Mouse (Mus musculus) MEL (cell line): ENCODE measurements around the gene Scarb1. TPM values are rescaled to one million over a fixed set of nuclear protein-coding genes. Genes with fewer than 3 reads are reported as not detected.

Experiments used
- CHD1 ChIP-seq: IDR thresholded peaks from 2 replicates; pipeline ENCODE4 v1.6.1; 2012; ENCODE audit warnings: low read depth, mild to moderate bottlenecking, inconsistent platforms, low read length, improper control_type of control experiment
- CHD2 ChIP-seq: IDR thresholded peaks from 2 replicates; pipeline ENCODE4 v1.6.1; 2011; ENCODE audit warnings: low read length, improper control_type of control experiment
- ELF1 ChIP-seq: IDR thresholded peaks from 2 replicates; pipeline ENCODE4 v1.6.1; 2014; ENCODE audit warnings: low read depth, mild to moderate bottlenecking, inconsistent platforms, low read length, improper control_type of control experiment, moderate library complexity
- EP300 ChIP-seq, 2 experiments: IDR thresholded peaks; 2 replicates each; pipeline ENCODE4 v1.6.1; 2011; ENCODE audit warnings: improper control_type of control experiment in 2 of 2, low read length in 2 of 2, low read depth in 1 of 2, mild to moderate bottlenecking in 1 of 2
- ETS1 ChIP-seq: IDR thresholded peaks from 2 replicates; pipeline ENCODE4 v1.6.1; 2012; ENCODE audit warnings: low read depth, mild to moderate bottlenecking, inconsistent platforms, low read length, improper control_type of control experiment, moderate library complexity
- GABPA ChIP-seq: IDR thresholded peaks from 2 replicates; pipeline ENCODE4 v1.6.1; 2012; ENCODE audit warnings: low read depth, mild to moderate bottlenecking, inconsistent platforms, low read length, improper control_type of control experiment, moderate library complexity
- HCFC1 ChIP-seq: IDR thresholded peaks from 2 replicates; pipeline ENCODE4 v1.6.1; 2012; ENCODE audit warnings: low read depth, mild to moderate bottlenecking, inconsistent platforms, low read length, improper control_type of control experiment, moderate library complexity
- JUND ChIP-seq: IDR thresholded peaks from 2 replicates; pipeline ENCODE4 v1.6.1; 2011; ENCODE audit warnings: low read depth, mild to moderate bottlenecking, improper control_type of control experiment, low read length
- KAT2A ChIP-seq: conservative IDR thresholded peaks from 2 replicates; pipeline ENCODE4 v1.6.1; 2012; ENCODE audit warnings: low read depth, low read length, improper control_type of control experiment, inconsistent platforms
- MAFK ChIP-seq: IDR thresholded peaks from 2 replicates; pipeline ENCODE4 v1.6.1; 2011; ENCODE audit warnings: low read depth, mild to moderate bottlenecking, low read length, improper control_type of control experiment, borderline replicate concordance
- MXI1 ChIP-seq: IDR thresholded peaks from 2 replicates; pipeline ENCODE4 v1.6.1; 2011; ENCODE audit warnings: mild to moderate bottlenecking, low read depth, low read length, improper control_type of control experiment
- NELFE ChIP-seq: IDR thresholded peaks from 2 replicates; pipeline ENCODE4 v1.6.1; 2011; ENCODE audit warnings: low read depth, low read length, improper control_type of control experiment
- NRF1 ChIP-seq: IDR thresholded peaks from 2 replicates; pipeline ENCODE4 v1.6.1; 2014; ENCODE audit warnings: low read depth, mild to moderate bottlenecking, inconsistent platforms, low read length, improper control_type of control experiment, moderate library complexity; ENCODE audit not compliant: poor library complexity, insufficient read depth, severe bottlenecking
- POLR2A ChIP-seq, 2 experiments: IDR thresholded peaks; 2 replicates each; pipeline ENCODE4 v1.6.1; 2011 to 2012; ENCODE audit warnings: low read length in 2 of 2, mild to moderate bottlenecking in 2 of 2, control low read depth in 1 of 2, improper control_type of control experiment in 1 of 2, low read depth in 1 of 2, moderate library complexity in 1 of 2; ENCODE audit not compliant: control insufficient read depth in 1 of 2, insufficient read depth in 1 of 2, poor library complexity in 1 of 2
- RCOR1 ChIP-seq: IDR thresholded peaks from 2 replicates; pipeline ENCODE4 v1.6.1; 2012; ENCODE audit warnings: low read depth, mild to moderate bottlenecking, inconsistent platforms, low read length, improper control_type of control experiment
- TAL1 ChIP-seq: IDR thresholded peaks from 2 replicates; pipeline ENCODE4 v1.6.1; 2012; ENCODE audit warnings: mild to moderate bottlenecking, inconsistent platforms, low read length, moderate library complexity, mixed read lengths
- UBTF ChIP-seq: IDR thresholded peaks from 2 replicates; pipeline ENCODE4 v1.6.1; 2012; ENCODE audit warnings: low read depth, mild to moderate bottlenecking, inconsistent platforms, low read length, improper control_type of control experiment, moderate library complexity, borderline replicate concordance; ENCODE audit not compliant: insufficient read depth
- USF1 ChIP-seq: IDR thresholded peaks from 2 replicates; pipeline ENCODE4 v1.6.1; 2014; ENCODE audit warnings: low read depth, mild to moderate bottlenecking, inconsistent platforms, low read length, improper control_type of control experiment, moderate library complexity
- USF2 ChIP-seq, 2 experiments: IDR thresholded peaks; 2 replicates each; pipeline ENCODE4 v1.6.1; 2011 to 2012; ENCODE audit warnings: improper control_type of control experiment in 2 of 2, low read length in 2 of 2, borderline replicate concordance in 1 of 2, inconsistent platforms in 1 of 2, low read depth in 1 of 2, mild to moderate bottlenecking in 1 of 2; ENCODE audit not compliant: insufficient read depth in 1 of 2
- ZC3H11A ChIP-seq: IDR thresholded peaks from 2 replicates; pipeline ENCODE4 v1.6.1; 2012; ENCODE audit warnings: low read depth, mild to moderate bottlenecking, inconsistent platforms, low read length, improper control_type of control experiment
- ZKSCAN1 ChIP-seq: IDR thresholded peaks from 2 replicates; pipeline ENCODE4 v1.6.1; 2012; ENCODE audit warnings: low read depth, mild to moderate bottlenecking, inconsistent platforms, low read length, improper control_type of control experiment, moderate library complexity
- polyA plus RNA-seq, 2 experiments: library from polyadenylated mRNA; stranded (reverse) in 1 of 2; unstranded in 1 of 2; fragments of >175 nt in 1 of 2; fragments of >200 nt in 1 of 2; gene quantifications; 2 replicates each; pipeline versions ENCODE4 v1.2.1 to v1.2.4; 2012; ENCODE audit warnings: low replicate concordance in 2 of 2, low read depth in 1 of 2; ENCODE audit not compliant: insufficient read length in 2 of 2, insufficient read depth in 1 of 2, missing spikeins in 1 of 2
- total RNA-seq: library from RNA; depleted of rRNA; stranded (reverse); fragments of 300-350 nt; gene quantifications from 2 replicates; pipeline ENCODE4 v1.2.3, GENCODE M21; 2012

Scarb1 gene
- total and polyA plus RNA-seq, 3 experiments = 53.1 to 98.3 TPM; not detected in 1

DNA sequence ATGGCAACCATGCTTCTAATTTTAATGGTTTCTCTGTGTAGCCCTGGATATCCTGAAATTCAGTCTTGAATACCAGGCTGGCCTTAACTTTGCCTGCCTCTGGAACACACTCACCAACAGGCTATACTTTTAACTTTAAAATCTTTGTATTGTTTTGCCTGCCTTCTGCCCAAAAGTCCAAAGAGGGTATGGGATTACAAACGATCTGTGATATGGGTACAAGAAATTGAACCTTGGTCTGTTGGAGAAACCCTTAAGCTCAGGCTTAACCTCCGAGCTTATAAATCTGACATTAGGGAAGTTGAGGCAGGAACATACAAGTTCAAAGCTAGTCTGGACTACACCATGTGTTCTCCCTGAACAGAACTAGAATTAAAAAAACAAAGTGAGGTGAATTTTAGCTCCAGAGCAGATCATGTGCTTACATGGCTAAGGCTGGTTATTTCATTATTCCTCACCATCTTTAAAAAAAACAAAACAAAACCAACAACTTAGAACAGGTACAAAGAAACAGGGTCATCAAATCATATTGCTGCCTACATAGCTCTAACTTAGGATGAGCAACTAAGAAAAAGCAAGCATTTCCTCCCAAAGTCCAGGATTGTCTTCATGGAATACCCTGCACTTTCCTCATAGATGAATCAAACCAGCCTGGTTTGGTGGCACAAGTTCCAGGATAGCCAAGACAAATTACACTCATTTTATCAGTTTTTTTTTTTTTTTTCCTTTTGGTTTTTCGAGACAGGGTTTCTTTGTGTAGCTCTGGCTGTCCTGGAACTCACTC lies 42.9 kb upstream of the Scarb1 start (continued):
- TF ChIP-seq USF1 (no peak), POLR2A (IDR thresholded peaks at IDR 0.05; ENCODE audit: control insufficient read depth in 1 of 2, insufficient read depth in 1 of 2, low read depth in 1 of 2, low read length in 2 of 2, poor library complexity in 1 of 2) (no peak), ELF1 (no peak), UBTF (no peak), RCOR1 (no peak), ETS1 (no peak), KAT2A (no peak), GABPA (no peak), JUND (no peak), ZKSCAN1 (no peak), USF2 (IDR thresholded peaks at IDR 0.05; ENCODE audit: borderline replicate concordance in 1 of 2, insufficient read depth in 1 of 2, low read depth in 1 of 2, low read length in 2 of 2) (no peak), CHD1 (0 out of 2 replicates have a peak, but pooled peaks have one; percentile 63), MXI1 (no peak), NELFE (no peak; the same call in 1 of the 2 replicates), HCFC1 (no peak), EP300 (IDR thresholded peaks at IDR 0.05; ENCODE audit: low read depth in 1 of 2, low read length in 2 of 2) (peak in 1 of 2 experiments; percentile 24; a peak in 1 of 4 replicates), ZC3H11A (no peak), TAL1 (no peak), NRF1 (no peak), CHD2 (no peak; the same call in 1 of the 2 replicates), MAFK (no peak; the same call in 1 of the 2 replicates)
- TF ChIP-seq, all 39 proteins: peak for 12
